Mouse (Mus musculus): ENCODE results near the gene 4930455H04Rik. TPM values are rescaled to one million over a fixed set of nuclear protein-coding genes. Genes with fewer than 3 reads are reported as not detected.

Gene 4930455H04Rik
- total RNA-seq, 1 experiment from 2014 or later = not detected

- ATAC-seq (ENCODE audit: extremely low read depth, insufficient number of reproducible peaks, low FRiP score, poor library complexity, severe bottlenecking) = no peak
These were observed 4.9 kb upstream of the 4930455H04Rik start for GRCm38 (mm10) chr3:116963213-116963612.

DNA sequence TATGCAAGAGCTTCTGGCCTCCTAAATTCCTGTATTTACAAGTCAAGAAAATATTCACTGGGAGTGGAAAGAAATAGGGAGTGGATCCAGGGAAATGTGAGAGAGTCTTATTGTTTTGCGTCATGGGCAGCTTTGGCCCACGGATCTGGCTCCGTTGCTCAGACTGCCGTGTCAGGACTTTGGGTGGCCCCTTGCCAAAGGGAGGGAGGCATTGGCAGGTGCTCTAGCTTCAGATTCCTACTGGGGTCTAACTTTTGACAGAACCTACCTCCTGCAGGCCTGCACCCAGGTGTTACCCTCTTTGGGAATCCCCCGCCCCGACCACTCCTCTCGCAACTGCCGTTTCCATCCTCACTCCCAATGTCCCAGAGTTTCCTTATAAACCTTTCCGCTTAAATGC is 3.6 kb upstream of the 4930455H04Rik start:
- no peak for ATAC-seq (ENCODE audit: extremely low read depth, insufficient number of reproducible peaks, low FRiP score, poor library complexity, severe bottlenecking)

DNA sequence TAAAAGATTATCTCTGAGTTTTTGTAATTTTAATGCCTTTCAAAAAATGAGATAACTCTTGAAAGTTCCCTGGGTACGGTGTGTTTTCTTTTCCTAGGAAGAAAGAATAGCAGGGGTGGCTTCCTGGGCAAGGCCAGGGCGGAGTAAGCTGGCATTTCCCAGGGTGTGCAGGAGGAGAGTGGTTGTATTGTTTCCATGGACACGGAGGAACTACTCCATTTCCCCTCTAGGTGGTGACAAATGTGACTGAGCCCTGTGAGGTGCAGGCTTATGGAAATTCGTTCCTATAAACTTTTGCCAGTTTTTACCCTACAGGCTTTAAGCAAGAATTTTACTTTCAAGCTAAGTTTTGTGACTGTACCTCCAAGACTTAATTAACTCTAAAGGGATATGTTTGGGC is 1.8 kb upstream of the 4930455H04Rik start:
- ATAC-seq (ENCODE audit: extremely low read depth, insufficient number of reproducible peaks, low FRiP score, poor library complexity, severe bottlenecking) = no peak

DNA sequence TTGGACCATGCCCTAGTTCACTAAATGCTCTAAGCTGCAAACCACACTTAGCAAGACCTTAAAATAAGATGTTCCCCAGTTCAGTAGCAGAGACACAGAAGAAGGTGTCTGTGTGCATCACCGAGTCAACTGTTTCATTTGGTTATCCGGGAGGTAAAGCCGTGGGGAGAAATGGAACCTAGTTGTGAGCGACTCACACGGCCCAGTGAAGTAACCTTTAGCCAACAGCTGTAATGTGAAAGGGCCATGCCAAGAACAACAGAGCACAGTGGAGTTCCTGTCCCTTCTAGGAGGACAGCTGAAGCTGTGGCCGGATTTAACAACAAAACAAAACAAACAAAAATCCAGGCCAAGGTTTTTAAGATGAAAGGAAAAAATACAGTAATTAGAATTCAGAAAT is 1.3 kb upstream of the 4930455H04Rik start:
- no peak for ATAC-seq (ENCODE audit: extremely low read depth, insufficient number of reproducible peaks, low FRiP score, poor library complexity, severe bottlenecking)

DNA sequence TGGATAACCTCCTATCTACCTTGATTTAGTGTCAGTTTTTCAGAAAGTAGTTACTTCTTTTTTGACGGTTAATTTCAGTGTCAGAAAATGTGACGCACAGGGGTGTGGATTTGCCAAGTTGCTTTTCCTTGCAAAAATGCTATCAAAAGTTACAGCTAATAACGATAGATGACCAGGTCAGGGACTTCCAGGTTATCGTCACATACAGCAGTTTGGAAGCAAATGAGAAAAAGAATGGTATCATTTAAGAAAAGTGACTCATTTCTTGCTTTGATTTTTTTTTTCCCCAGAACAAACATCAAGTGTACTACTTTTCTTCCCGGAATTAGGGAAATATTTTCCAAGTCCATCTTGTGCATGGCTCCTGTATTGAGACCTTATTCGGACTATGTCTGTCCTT is 631 bp upstream of the 4930455H04Rik start:
- no peak for ATAC-seq (ENCODE audit: extremely low read depth, insufficient number of reproducible peaks, low FRiP score, poor library complexity, severe bottlenecking)

DNA sequence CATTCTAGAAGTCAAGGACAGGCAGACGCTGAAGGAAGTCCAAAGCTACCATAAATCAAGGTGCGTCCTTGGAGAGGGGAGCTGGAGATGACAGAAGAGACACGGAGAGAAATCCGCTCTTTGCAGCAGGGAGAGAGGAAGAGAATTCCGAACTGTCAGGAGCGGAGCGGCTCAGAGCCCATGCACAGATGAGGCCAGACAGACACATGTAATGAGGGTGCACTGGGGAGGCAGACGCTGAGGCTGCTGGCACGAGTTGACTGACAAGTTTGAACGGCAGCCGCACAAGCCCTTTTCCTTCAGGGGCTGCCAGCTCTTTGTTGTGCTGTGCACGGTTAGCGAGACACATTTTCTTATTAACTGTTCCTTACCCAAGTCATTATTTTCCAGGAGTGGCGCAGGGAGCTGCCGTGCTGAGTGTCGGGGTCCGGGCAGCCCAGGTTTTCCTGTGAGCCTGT is 502 bp downstream of the 4930455H04Rik start, which contains the start of gene Palmd:
Gene Palmd (minus strand): TSS at position 448 of the 458 bp plus-strand sequence.
- ATAC-seq (ENCODE audit: extremely low read depth, insufficient number of reproducible peaks, low FRiP score, poor library complexity, severe bottlenecking) = no peak

DNA sequence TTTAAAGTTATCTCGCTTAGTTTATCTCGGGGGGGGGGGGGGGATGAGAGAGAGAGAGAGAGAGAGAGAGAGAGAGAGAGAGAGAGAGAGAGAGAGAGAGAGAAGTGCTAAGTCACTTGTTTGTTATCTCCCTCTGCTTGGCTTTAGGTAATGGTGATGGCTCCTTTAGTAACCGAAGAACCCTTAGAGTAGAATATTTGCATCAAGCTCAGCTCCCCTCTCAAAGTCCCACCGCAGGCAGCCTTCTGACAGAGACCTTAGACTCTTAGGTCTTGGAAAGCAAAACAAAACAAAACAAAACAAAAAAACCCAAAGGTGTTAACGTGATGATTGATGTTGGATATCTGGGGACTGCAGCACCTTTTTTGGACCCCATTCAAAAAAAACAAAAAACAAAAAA is 936 bp downstream of the 4930455H04Rik start:
- no peak for ATAC-seq (ENCODE audit: extremely low read depth, insufficient number of reproducible peaks, low FRiP score, poor library complexity, severe bottlenecking)

DNA sequence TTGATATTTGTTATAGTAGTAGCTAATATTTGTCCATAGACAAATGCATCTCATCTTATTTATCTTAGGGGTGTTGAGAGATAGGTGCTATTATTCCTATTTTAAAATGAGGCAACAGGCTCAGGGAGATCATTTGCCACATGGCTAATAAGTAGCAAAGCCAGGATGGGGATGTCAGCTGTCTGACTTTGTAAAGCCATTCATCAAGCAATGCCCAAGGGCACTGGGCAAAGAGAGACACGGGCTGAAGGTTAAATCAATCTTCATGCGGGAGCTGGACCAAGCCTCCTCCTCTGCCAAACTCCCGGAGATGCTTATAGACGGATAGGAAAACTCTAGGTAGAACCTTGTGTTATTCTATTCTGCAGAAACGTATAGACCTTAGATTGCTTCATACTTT is 1.7 kb downstream of the 4930455H04Rik start:
- ATAC-seq (ENCODE audit: extremely low read depth, insufficient number of reproducible peaks, low FRiP score, poor library complexity, severe bottlenecking) = no peak

GRCm38 (mm10) chr3:116981811-116982575 is 13.9 kb downstream of the 4930455H04Rik start:
- ATAC-seq (ENCODE audit: extremely low read depth, insufficient number of reproducible peaks, low FRiP score, poor library complexity, severe bottlenecking) = no peak

GRCm38 (mm10) chr3:116985042-116985455 is 17.0 kb downstream of the 4930455H04Rik start:
- no peak for ATAC-seq (ENCODE audit: extremely low read depth, insufficient number of reproducible peaks, low FRiP score, poor library complexity, severe bottlenecking)

GRCm38 (mm10) chr3:116985741-116986140 is 17.7 kb downstream of the 4930455H04Rik start:
- ATAC-seq (ENCODE audit: extremely low read depth, insufficient number of reproducible peaks, low FRiP score, poor library complexity, severe bottlenecking) = no peak

DNA sequence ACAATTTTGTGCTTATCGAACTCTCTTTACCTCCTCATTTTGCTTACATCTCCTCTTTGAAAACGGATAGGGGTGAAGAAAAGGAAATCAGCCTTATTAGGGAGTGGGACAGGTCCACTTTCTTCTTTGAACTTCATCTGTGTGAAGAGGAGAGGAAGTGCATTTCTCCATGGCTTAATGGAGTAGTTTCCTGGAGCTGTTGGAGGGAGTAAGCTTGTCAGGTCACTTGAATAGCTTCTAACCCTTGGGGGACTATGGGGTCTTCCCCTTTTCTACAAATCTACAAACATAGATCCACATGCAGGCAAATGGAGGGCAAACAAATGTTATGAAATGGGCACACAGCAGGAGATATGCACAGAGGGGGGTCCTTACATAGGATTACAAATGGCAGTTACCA is 18.4 kb downstream of the 4930455H04Rik start:
- ATAC-seq (ENCODE audit: extremely low read depth, insufficient number of reproducible peaks, low FRiP score, poor library complexity, severe bottlenecking) = no peak

DNA sequence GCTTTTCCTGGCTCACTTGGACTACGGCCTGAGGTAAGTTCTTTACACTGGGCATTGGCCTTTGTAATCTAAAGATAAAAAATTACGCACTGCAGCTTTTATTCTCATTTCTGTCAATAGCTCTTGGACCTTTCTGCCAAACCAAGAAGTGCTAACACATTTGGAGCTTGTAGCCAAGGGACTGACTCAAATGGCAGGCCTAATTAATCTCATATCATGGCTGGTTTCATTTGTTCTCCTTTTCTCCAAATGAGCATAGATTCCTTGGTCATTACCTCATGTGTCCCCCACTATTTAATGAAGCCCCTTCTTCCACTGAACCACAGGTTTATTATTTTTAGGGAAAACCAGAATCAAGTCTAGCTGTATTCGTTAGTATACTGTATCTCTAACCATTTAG is 20.2 kb downstream of the 4930455H04Rik start:
- ATAC-seq (ENCODE audit: extremely low read depth, insufficient number of reproducible peaks, low FRiP score, poor library complexity, severe bottlenecking) = no peak

DNA sequence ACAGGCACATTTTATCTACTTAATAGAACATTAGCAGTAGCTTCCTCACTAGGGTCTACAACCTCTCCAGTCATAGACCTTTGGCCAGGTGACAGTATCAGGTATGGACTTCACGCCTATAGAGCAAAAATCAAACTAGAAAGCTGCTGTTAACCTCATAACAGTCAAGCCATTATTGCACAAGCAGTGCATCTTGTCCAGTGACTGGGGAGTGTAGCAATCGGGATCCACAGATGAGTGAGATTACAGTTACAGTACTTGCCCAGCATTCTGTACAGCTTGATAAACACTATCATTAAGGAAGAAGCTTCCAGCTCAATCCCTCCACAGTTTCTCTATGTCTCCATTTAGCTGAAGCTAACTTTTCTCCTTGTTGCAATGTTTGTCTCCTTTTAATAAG is 23.1 kb downstream of the 4930455H04Rik start:
- ATAC-seq (ENCODE audit: extremely low read depth, insufficient number of reproducible peaks, low FRiP score, poor library complexity, severe bottlenecking) = no peak

- no peak for ATAC-seq (ENCODE audit: extremely low read depth, insufficient number of reproducible peaks, low FRiP score, poor library complexity, severe bottlenecking)
These were observed 24.9 kb downstream of the 4930455H04Rik start for GRCm38 (mm10) chr3:116993011-116993410.

DNA sequence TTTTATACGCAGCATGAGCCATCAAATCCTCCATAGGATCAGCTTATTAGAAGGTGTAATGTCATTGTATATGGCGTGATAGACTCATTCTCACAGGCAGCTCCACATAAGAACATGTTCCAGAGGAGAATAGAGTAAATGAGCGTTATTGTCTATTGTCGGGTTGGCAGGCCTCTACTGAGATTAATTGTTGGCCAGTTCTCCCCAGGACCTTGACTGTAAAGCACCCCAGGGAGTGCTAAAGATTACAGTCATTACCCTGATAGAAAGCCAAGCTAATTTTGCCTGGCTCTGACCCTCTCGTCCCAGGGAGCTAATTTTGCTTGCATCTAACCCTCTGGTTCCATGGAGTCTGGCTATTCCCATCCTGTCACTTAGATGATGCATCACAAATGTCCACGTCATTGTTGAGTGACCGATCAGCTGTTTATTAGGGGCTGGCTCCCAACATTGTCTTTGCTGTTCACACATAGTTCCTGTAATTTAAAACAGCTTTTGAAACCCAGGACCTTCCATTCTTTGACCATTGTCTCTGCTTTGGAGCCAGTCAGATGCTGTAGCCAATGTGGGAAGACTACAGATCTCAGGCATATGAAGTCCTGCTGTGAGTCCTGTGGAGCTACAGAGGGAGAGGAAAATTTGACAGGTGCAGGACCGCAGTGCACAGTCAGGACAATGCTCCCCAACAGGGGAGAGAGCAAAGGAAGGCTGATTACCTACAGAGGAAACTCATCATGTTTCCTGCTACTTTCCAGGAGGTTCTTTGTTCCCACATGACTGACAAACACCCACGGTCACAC is 33.8 kb downstream of the 4930455H04Rik start:
- no peak for ATAC-seq (ENCODE audit: extremely low read depth, insufficient number of reproducible peaks, low FRiP score, poor library complexity, severe bottlenecking)

GRCm38 (mm10) chr3:117003379-117003778 is 35.3 kb downstream of the 4930455H04Rik start:
- no peak for ATAC-seq (ENCODE audit: extremely low read depth, insufficient number of reproducible peaks, low FRiP score, poor library complexity, severe bottlenecking)

DNA sequence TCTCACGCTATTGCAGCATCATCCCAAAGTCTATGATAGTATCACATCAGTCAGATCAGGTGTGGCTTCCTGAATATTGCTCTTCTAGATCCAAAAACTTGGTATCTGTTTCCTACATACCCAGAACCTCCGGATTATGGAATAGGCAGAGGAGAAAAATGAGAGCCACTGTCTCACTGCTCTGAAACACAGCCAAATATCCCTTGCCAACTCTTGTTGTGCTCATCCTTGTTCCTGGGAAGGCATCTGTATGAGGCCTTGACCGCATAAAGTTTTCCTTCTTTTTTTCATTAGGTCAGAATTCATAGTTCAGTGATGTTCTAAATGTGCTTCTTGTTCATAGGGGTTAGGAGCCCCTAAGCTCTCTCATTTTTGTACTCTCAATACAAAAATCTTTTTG is 38.6 kb downstream of the 4930455H04Rik start:
- ATAC-seq (ENCODE audit: extremely low read depth, insufficient number of reproducible peaks, low FRiP score, poor library complexity, severe bottlenecking) = no peak

DNA sequence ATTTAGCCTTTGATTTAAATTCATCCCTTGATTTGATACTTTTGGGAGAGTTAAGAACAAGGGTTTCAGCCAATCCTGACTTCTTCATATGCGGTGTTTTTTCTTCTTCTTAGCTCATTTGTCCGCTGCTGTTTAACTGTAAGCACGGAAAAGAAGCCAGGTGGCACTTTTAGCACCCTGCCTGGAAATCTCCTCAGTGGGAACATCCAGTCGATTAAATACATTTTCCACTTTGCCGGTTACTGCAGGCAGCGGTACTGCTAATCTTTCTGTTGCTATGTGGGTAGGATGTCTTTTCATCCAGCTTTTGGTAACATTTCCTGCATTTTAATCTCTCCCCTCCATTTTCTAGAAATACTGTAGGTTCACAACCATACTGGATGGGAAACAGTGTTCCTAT is 39.3 kb downstream of the 4930455H04Rik start:
- no peak for ATAC-seq (ENCODE audit: extremely low read depth, insufficient number of reproducible peaks, low FRiP score, poor library complexity, severe bottlenecking)

DNA sequence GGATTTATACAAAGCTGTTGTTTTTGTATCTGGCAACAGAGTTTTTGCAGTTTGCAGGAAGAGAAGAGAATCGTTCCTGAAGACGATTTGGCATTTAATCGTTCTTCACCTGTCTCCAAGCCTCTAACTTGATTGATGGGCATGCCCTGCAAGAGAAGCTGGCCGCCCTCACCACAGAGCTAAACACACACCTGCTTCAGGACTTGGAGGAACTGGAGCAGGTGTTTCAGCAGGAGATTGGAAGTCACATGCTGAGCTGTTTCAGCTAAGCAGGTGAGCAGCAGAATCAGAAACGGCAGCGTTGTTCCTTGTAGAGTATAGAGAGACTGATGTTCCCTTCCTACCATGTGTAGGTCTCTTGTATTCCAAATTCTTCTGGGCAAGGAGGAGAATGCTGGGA is 42.1 kb downstream of the 4930455H04Rik start:
- no peak for ATAC-seq (ENCODE audit: extremely low read depth, insufficient number of reproducible peaks, low FRiP score, poor library complexity, severe bottlenecking)
